Mouse (Mus musculus) midbrain, embryonic 11.5 days (tissue): ENCODE data around the gene Slc26a11. TPM values are rescaled to one million over a fixed set of nuclear protein-coding genes. Genes with fewer than 3 reads are reported as not detected.

Source experiments
- microRNA counts: library from miRNA; unstranded; fragments of <30 nt; microRNA quantifications from one replicate; lab custom pipeline; 2015
- microRNA-seq: library from miRNA; unstranded; fragments of <30 nt; microRNA quantifications from one replicate; pipeline ENCODE4, GENCODE M21; 2017
- polyA plus RNA-seq: library from polyadenylated mRNA; unstranded; fragments of >200 nt; fragmentation: Nextera tagmentation; extraction: Ambion mirVana; gene quantifications from 2 replicates; pipeline ENCODE4 v1.2.1, GENCODE M21; 2014

Gene Slc26a11
- polyA plus RNA-seq, 1 experiment from 2014 or later, result 5.1 TPM

MicroRNA genes within 50 kb of the gene (microRNA counts, 519-probe panel; counts per million panel counts)
- microRNA mmu-miR-1932 (lab: Ali Mortazavi, UCI), result not detected

Small RNA genes within 50 kb of the gene (microRNA-seq; reads per million reads assigned to microRNA genes)
- gene Mir1932, result not detected

Other genes with a start within 250 kb of the Slc26a11 start
- gene Tbc1d16, start 127.1 kb upstream of the Slc26a11 start, polyA plus RNA-seq, result 13.3 and 15.2 TPM in 2 replicates
- 18.6 and 18.9 TPM in 2 replicates for gene Ccdc40, start 127.0 kb upstream of the Slc26a11 start, polyA plus RNA-seq
- gene Gaa, start 87.7 kb upstream of the Slc26a11 start, polyA plus RNA-seq, result 15.5 and 19.0 TPM in 2 replicates
- gene Eif4a3, start 55.5 kb upstream of the Slc26a11 start, polyA plus RNA-seq, result 389 and 409 TPM in 2 replicates
- not detected in 2 replicates for gene Card14, start 47.8 kb upstream of the Slc26a11 start, polyA plus RNA-seq
- gene Sgsh, start within 50 bp of the Slc26a11 start, polyA plus RNA-seq, result 4.2 and 5.2 TPM in 2 replicates
- gene Rnf213, start 37.5 kb downstream of the Slc26a11 start, polyA plus RNA-seq, result 1.4 and 1.7 TPM in 2 replicates
- 13.2 and 14.0 TPM in 2 replicates for gene Endov, start 135.8 kb downstream of the Slc26a11 start, polyA plus RNA-seq
- gene Nptx1, start 192.2 kb downstream of the Slc26a11 start, polyA plus RNA-seq, result 2.5 and 3.0 TPM in 2 replicates
- gene Rptor, start 247.3 kb downstream of the Slc26a11 start, polyA plus RNA-seq, result 8.7 and 11.1 TPM in 2 replicates